Mouse (Mus musculus) neural tube, embryonic 12.5 days (tissue): Measurements from ENCODE around the gene Mgll. TPM values are rescaled to one million over a fixed set of nuclear protein-coding genes. Genes with fewer than 3 reads are reported as not detected.

Source experiments
- ATAC-seq: fragments of 200-750 bp; cut with Nextera tagmentation; 2 replicates; pipeline ENCODE4 v1.8.0; 2017; ENCODE audit warnings: low read depth, mild to moderate bottlenecking, moderate TSS enrichment, moderate library complexity; ENCODE audit not compliant: low FRiP score
- H3K27ac ChIP-seq: fragments of 300-500 bp; sonication (generic); 2 replicates; pipeline ENCODE4 v1.5.1; 2016
- H3K27me3 ChIP-seq: fragments of 300-500 bp; sonication (generic); replicated peaks from 2 replicates; pipeline ENCODE4 v1.6.1; 2016; ENCODE audit warnings: mild to moderate bottlenecking
- H3K36me3 ChIP-seq: fragments of 300-500 bp; sonication (generic); 2 replicates; pipeline ENCODE4 v1.6.1; 2016; ENCODE audit warnings: mild to moderate bottlenecking
- H3K4me1 ChIP-seq: fragments of 300-500 bp; sonication (generic); 2 replicates; pipeline ENCODE4 v1.6.1; 2016
- H3K4me2 ChIP-seq: fragments of 300-500 bp; sonication (generic); replicated peaks from 2 replicates; pipeline ENCODE4 v1.6.1; 2016; ENCODE audit warnings: mild to moderate bottlenecking
- H3K4me3 ChIP-seq: fragments of 300-500 bp; sonication (generic); 2 replicates; pipeline ENCODE4 v1.5.1; 2016
- H3K9ac ChIP-seq: fragments of 300-500 bp; sonication (generic); 2 replicates; pipeline ENCODE4 v1.6.1; 2016; ENCODE audit warnings: mild to moderate bottlenecking
- H3K9me3 ChIP-seq: fragments of 300-500 bp; sonication (generic); 2 replicates; pipeline ENCODE4 v1.6.1; 2016; ENCODE audit warnings: mild to moderate bottlenecking
- WGBS: fragments of 180-500 bp; shearing (Covaris S2); methylation state at CpG from one replicate; pipeline ENCODE4 v1.1.7; 2016; 5-methylcytosine and 5-hydroxymethylcytosine counted together
- polyA plus RNA-seq: library from polyadenylated mRNA; unstranded; fragments of >200 nt; fragmentation: Nextera tagmentation; extraction: Ambion mirVana; gene quantifications from 2 replicates; pipeline ENCODE4 v1.2.1, GENCODE M21; 2016

Gene Mgll
- polyA plus RNA-seq, 1 experiment from 2014 or later: 9.3 TPM

DNA sequence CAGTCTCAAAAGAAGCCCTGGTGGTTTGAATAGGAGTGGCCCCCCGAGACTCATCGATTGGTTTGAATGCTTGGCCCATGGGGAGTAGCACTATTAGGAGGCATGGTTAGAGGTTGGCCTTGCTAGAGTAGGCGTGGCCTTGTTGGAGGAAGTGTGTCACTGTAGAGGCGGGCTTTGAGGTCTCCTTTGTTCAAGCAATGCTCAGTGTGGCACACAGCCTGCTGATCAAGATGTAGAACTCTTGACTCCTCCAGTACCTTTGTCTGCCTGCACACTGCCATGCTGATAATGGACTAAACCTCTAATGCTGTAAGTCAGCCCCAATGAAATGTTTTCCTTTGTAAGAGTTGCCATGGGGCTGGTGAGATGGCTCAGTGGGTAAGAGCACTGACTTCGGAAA lies 108.5 kb downstream of the Mgll start:
- Histone ChIP-seq H3K27ac (no peak overlapping the region), H3K36me3 (peaks cover 25% of the 10 kb centered on the region)
- WGBS: 80% methylated on average over 5 of the region's 5 CpGs

DNA sequence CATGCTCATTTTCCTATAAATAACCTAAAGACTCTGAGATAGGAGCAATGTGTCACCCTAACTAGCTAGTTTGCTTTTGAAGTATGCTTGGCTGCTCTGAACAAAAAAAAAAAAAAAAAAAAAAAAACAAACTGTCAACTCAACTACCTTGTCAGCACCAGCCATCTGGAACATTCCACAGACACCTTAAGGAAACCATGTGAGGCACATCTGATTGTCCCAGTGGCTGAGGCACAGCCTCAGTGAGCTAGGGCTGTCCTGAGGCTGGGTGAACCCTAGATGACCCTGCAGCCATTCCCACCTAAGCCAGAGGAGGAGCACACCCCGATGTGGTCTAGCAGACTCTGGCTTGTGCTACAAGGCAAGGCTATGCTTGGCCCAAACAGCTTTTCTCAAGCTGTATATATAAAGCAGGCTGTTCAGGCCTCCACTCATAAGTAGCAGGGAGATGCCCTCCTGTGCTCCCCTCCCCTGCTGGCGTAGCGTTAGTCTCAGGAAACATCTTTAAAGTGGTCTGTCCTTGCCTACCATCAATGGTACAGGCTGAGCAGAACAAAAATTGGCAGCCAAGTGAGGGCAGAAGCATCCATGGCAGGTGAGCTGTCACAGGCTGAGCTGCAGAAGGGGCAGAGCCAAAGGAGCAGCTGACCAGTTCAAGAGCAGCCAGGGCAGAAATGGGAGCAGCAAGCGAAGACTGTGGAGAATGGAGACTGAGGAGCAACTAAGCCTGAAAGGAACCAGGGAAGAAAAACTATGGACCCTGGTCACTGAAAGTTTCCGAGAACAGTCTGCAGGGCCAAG lies 109.3 kb downstream of the Mgll start:
- no peak overlapping the region for H3K27ac ChIP-seq

More for the DNA sequence above, 108.5 kb downstream of the Mgll start:
- ATAC-seq: no peak
- H3K4me1 ChIP-seq: peaks cover 3% of the 10 kb centered on the region; the same call in 1 of the 2 replicates
- no peaks in the 10 kb centered on the region for H3K9me3 ChIP-seq
- no peak overlapping the region for H3K9ac ChIP-seq
- H3K27me3 ChIP-seq: no peaks in the 10 kb centered on the region
- H3K4me3 ChIP-seq: no peak overlapping the region
- no peak overlapping the region for H3K4me2 ChIP-seq

DNA sequence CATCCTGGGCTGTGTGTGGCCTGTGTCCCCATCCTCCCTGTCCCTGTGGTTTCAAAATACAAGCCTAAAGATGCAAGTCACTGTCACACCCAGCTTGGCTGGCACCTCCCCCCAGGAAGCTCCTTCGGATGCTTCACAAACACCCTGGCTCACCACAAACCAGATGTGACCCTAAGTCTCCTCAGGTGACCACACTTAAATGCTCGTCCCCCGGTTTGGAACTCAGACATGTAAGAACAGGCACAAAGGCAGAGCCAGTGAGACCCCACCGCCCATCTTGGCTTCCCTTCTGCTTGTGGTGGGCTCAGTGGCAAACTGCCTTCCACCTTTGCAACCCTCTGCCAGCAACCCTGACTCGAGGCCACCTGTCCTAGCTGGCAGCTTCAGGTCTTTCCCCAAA lies 110.8 kb downstream of the Mgll start:
- Histone ChIP-seq H3K36me3 (peaks cover 41% of the 10 kb centered on the region), H3K4me3 (no peak overlapping the region), H3K9ac (no peak overlapping the region), H3K4me1 (peaks cover 3% of the 10 kb centered on the region), H3K27ac (no peak overlapping the region), H3K9me3 (no peaks in the 10 kb centered on the region), H3K4me2 (no peak overlapping the region), H3K27me3 (no peaks in the 10 kb centered on the region)
- no peak for ATAC-seq
- WGBS: 75% methylated on average over 5 of the region's 5 CpGs

More for the DNA sequence above, 109.3 kb downstream of the Mgll start:
- Histone ChIP-seq H3K4me1 (peaks cover 3% of the 10 kb centered on the region; the same call in 1 of the 2 replicates), H3K9me3 (no peaks in the 10 kb centered on the region), H3K27me3 (no peaks in the 10 kb centered on the region), H3K4me2 (no peak overlapping the region), H3K9ac (no peak overlapping the region), H3K36me3 (peaks cover 34% of the 10 kb centered on the region), H3K4me3 (no peak overlapping the region)
- ATAC-seq: no peak
- WGBS: 87% methylated on average over 5 of the region's 5 CpGs

DNA sequence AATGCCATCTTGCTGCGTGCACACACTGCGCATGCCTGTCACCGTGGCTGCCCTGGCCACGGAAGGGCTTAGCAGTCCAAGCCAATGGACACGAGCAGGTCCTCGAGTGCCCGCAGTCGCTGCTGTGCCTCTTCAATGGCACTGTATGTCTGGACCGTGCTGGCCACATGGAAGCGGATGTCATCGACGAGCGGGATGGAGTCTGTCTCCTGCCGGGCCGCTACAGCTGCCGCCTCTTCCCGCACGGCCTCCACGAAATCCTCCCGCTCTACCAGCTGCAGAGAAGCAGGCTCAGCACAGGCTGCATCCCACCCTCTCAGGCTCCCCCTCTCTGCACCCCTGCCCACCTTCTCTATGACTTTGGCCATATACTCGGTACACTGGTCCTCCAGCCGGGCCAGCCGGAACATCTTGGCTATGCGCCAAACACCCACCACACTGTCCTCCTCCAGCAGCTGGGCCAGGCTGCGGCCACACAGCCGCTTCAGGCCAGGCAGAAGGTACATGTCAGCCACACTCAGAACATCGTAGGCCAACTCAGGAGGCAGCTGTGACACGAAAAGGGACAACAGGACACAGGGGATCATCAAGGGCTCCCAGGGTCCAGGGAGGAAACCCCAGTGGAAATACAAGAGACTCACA lies 112.1 kb downstream of the Mgll start:
- 90% methylated on average over 28 of the region's 28 CpGs for WGBS
- H3K27ac ChIP-seq: no peak overlapping the region
- no peak overlapping the region for H3K4me3 ChIP-seq
- no peak for ATAC-seq
- H3K36me3 ChIP-seq: peaks cover 41% of the 10 kb centered on the region
- H3K4me2 ChIP-seq: no peak overlapping the region
- H3K9ac ChIP-seq: peak overlapping the region; percentile 26; the same call in 1 of the 2 replicates
- no peaks in the 10 kb centered on the region for H3K9me3 ChIP-seq
- no peaks in the 10 kb centered on the region for H3K27me3 ChIP-seq
- peaks cover 14% of the 10 kb centered on the region for H3K4me1 ChIP-seq

DNA sequence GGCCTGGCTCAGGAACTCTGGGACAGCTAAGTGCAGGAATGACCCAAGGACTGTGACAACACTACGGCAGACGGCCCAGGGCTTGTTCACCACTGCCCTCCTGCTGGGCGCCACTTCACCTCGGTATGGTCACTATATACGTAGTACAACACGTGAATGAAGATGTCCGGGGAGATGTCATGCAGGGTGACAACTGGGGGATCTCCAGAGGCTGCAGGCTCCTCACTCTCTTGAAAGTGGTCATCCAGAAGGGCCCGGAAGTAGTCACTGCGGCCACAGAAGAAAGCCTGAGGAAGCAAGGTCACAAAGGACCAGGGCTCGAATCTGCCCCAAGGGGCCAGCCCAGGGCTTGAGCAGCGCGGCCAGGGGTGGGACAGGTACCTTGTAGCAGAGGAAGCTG lies 113.8 kb downstream of the Mgll start:
- Histone ChIP-seq H3K9ac (no peak overlapping the region), H3K27me3 (no peaks in the 10 kb centered on the region), H3K9me3 (no peaks in the 10 kb centered on the region), H3K4me1 (peaks cover 19% of the 10 kb centered on the region), H3K4me2 (no peak overlapping the region), H3K36me3 (peaks cover 41% of the 10 kb centered on the region), H3K27ac (no peak overlapping the region), H3K4me3 (no peak overlapping the region)
- WGBS: 91% methylated on average over 12 of the region's 12 CpGs
- ATAC-seq: no peak

DNA sequence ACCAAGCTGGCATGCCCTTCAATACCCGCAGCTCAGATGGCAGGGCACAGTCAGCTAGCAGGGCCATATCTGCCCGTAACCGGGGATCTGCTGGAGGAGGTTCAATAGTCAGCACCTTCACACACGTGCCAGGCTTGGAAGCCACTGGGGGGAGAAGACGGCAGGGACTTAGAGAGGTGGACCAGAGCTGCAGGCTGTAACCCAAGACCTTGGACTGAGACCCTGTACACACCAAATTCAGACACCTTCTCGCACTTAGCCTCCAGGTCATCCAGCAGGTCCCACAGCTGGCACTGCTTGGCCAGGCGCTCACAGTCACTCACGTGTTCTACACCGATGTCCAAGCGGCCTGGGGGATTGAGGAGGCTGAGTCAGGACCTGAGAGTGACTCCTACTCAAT lies 114.4 kb downstream of the Mgll start:
- ATAC-seq: no peak
- Histone ChIP-seq H3K27ac (no peak overlapping the region), H3K9me3 (no peaks in the 10 kb centered on the region), H3K4me2 (no peak overlapping the region), H3K36me3 (peaks cover 46% of the 10 kb centered on the region), H3K4me1 (peaks cover 23% of the 10 kb centered on the region), H3K9ac (no peak overlapping the region), H3K27me3 (no peaks in the 10 kb centered on the region), H3K4me3 (no peak overlapping the region)
- WGBS: 91% methylated on average over 10 of the region's 10 CpGs

DNA sequence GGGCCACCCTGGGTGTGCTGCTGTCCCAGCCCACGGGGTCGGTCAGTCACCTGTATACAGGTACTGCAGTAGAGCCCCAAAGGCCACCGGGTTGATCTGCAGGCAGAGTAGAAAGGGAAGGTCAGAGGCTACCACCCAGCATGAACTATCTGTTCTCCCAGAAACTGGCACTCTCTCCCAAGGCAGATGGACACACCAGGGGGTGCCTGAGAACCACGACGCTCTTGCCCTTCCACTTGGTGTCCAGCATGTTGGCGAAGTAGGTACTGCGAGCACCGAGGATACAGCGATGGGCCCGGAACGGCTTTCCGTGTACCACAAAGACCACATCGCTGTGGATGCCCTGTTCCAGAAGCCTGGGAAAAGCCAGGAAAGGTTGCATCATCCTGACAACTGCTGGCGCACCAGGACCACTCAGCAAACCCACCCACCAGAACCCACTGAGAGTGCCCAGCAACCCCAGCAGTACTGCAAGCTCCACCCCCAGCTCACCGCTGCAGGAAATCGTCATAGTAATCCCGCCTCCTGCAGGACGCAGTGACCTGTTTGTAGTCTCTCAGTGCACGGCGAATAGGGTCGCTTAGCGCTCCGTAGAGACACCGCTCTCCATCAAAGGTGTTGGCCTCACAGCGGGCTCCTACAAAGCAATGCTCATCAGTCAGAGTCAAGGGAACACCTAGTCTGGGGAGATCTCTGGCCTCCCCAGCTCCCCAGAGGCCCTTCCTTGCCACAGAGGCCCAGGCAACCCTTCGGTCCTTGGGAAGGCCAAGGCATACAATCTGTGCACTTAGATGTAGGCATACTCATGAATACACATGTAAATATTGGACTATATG lies 115.1 kb downstream of the Mgll start:
- H3K36me3 ChIP-seq: peaks cover 53% of the 10 kb centered on the region
- no peak overlapping the region for H3K4me2 ChIP-seq
- H3K27ac ChIP-seq: no peak overlapping the region
- no peaks in the 10 kb centered on the region for H3K27me3 ChIP-seq
- H3K9me3 ChIP-seq: no peaks in the 10 kb centered on the region
- H3K9ac ChIP-seq: no peak overlapping the region
- ATAC-seq: no peak
- 86% methylated on average over 26 of the region's 26 CpGs for WGBS
- H3K4me1 ChIP-seq: peaks cover 23% of the 10 kb centered on the region
- no peak overlapping the region for H3K4me3 ChIP-seq

DNA sequence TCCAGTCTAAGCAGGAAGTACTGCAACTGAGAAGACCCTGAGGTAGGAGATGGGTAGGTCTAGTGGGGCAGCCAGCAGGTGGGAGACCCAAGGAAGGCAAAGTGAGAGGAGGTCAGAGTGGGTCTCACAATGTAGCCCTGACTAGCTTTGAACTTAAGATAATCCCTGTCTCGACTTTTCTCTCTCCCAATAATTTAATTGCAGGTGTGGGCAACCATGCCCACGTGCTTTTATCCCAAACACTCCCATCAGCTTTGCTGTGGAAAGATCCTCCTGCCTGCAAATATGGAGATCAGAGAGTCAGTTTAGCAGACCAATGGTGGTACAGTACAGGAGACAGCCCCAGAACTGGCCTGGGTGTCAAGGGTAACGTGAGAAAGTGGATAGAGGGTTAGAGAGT lies 116.0 kb downstream of the Mgll start:
- Histone ChIP-seq H3K27ac (no peak overlapping the region), H3K4me2 (peak overlapping the region; percentile 84; the same call in 1 of the 2 replicates), H3K4me3 (no peak overlapping the region), H3K36me3 (peaks cover 58% of the 10 kb centered on the region), H3K9me3 (no peaks in the 10 kb centered on the region), H3K27me3 (no peaks in the 10 kb centered on the region), H3K4me1 (peaks cover 23% of the 10 kb centered on the region), H3K9ac (no peak overlapping the region)
- ATAC-seq: no peak
- WGBS: 72% methylated on average over 3 of the region's 3 CpGs

DNA sequence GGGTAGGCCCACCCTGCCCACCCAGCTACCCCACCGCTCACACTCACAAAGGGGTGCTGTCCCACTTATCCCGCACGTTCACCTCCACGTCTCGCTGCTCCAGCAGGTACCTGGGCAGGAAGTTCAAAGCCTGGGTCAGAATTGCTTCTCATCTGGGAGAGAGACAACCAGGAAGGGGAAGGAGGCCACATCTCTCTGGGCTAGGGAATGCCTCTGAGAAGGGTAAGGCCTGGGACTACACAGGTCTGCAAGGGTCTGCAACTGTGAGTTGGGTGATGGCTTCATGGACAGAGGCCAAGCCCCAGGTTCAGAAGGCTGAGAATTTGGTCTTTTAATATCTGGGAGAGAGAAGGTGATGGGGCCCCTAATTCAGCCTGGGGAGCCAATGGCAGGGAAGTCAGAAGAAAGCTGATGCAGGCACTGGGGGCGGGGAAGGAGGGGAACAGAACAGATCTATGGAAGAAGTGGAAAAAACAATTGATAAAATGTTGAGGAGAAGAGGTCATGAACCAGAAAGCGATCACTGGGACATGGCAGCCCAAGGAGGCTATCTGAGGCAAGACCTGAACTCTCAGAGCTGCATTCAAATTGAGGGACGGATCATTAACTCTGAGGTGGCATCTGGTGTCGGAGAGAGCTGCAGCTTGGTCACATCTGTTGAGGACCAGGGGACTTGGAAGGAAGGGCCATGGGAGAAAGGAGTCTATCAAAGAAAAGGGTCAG lies 116.7 kb downstream of the Mgll start:
- peak overlapping the region; percentile 77 for H3K4me3 ChIP-seq
- 59% methylated on average over 9 of the region's 9 CpGs for WGBS
- H3K9me3 ChIP-seq: no peaks in the 10 kb centered on the region
- no peaks in the 10 kb centered on the region for H3K27me3 ChIP-seq
- peaks cover 54% of the 10 kb centered on the region for H3K36me3 ChIP-seq
- peak overlapping the region; percentile 78 for H3K9ac ChIP-seq
- no peak; the same call in 1 of the 2 replicates for ATAC-seq
- H3K27ac ChIP-seq: peak overlapping the region; percentile 67
- peak overlapping the region; percentile 84 for H3K4me2 ChIP-seq
- H3K4me1 ChIP-seq: peaks cover 23% of the 10 kb centered on the region

DNA sequence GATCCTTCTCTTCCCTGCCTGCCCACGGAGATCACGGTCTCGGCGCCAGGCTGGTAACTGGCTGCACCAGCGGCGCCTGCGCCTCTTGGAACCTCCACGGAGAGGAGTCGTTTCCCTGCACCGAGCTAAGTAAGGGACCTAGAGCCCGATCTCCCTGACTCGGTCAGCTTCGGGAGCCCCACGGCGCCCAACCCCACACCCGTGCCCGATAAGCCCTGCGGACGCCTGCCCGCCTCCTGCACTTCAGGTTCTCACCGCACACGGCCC lies 117.2 kb downstream of the Mgll start:
- H3K36me3 ChIP-seq: peaks cover 53% of the 10 kb centered on the region
- ATAC-seq: peak; percentile 35; the same call in 1 of the 2 replicates
- peak overlapping the region; percentile 78 for H3K9ac ChIP-seq
- H3K9me3 ChIP-seq: no peaks in the 10 kb centered on the region
- no peaks in the 10 kb centered on the region for H3K27me3 ChIP-seq
- H3K4me1 ChIP-seq: peaks cover 23% of the 10 kb centered on the region
- H3K4me3 ChIP-seq: peak overlapping the region; percentile 77
- WGBS: under 1% methylated on average over 22 of the region's 22 CpGs
- H3K27ac ChIP-seq: peak overlapping the region; percentile 67
- H3K4me2 ChIP-seq: peak overlapping the region; percentile 84

DNA sequence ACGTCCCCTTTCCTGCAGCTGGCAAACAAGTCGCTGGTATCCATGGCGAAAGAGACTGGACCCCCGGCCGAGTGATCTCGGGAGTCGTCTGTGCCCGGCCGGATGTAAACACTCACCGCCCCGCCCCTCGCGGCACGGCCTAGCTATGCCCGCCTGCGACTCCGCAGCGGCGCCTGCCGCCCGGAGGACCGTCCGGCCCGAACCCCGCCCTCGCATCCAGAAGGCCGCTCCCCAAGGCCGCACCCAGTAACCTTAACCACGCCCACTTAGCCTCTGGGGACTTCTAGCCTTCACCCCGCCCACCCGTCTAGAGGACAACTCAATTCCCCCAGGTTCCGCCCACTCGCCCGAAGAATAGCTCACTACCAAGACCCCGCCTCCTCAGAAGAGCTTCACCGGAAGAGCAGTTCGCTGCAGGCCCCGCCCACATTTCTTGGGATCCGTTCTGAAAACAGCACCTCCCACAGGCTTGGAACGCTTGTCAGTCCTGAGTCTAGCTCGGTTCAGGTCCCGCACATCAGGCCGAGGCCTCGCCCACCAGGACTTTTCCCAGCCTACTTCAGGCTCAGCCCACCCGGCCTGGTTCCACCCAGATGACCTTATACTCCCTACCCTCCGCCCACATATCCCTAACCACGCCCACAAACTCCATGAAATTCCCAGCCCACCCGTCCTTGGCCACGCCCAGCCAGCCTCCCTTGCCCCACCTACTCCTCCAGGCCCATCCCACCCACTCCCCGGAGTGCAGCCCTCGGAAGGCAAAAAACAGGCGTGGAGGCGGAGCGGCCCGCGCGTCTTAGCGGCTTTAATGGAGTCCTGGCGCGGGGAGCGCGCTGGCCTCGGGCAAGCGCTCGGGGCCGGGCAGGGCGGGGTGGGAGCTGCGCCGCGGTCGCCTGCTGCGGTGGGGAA lies 117.8 kb downstream of the Mgll start, which contains the start of gene Abtb1:
TSS of gene Abtb1 (minus strand) at position 204 of the 909 bp plus-strand sequence.
- Histone ChIP-seq H3K4me3 (peak within 1 kb of the TSS; percentile 77), H3K9me3 (no peaks in the 10 kb centered on the region), H3K36me3 (peaks cover 52% of the 10 kb centered on the region), H3K4me1 (peaks cover 23% of the 10 kb centered on the region), H3K27ac (peak within 1 kb of the TSS; percentile 67), H3K9ac (peak within 1 kb of the TSS; percentile 78), H3K27me3 (no peaks in the 10 kb centered on the region), H3K4me2 (peak within 1 kb of the TSS; percentile 84)
- under 1% methylated on average over 72 of the region's 72 CpGs for WGBS
- ATAC-seq: peak; percentile 95
